Mouse (Mus musculus) heart, adult 2 months (tissue): ENCODE data around the gene Mgmt. TPM values are rescaled to one million over a fixed set of nuclear protein-coding genes. Genes with fewer than 3 reads are reported as not detected.

Source experiments
- DNase-seq, 2 experiments: peaks; one replicate each; pipeline ENCODE4 v3.0.0; 2021
- H3K27ac ChIP-seq: fragments of 200-600 bp; 2 replicates; pipeline ENCODE4 v1.8.1; 2022
- H3K27me3 ChIP-seq: fragments of 200-500 bp; 2 replicates; pipeline ENCODE4 v1.6.1; 2012; ENCODE audit warnings: mild to moderate bottlenecking, low read length, inconsistent platforms, mixed read lengths; ENCODE audit not compliant: control insufficient read depth, insufficient read depth
- H3K36me3 ChIP-seq: fragments of 200-500 bp; 2 replicates; pipeline ENCODE4 v1.6.1; 2012; ENCODE audit warnings: low read length, inconsistent platforms; ENCODE audit not compliant: control insufficient read depth, insufficient read depth
- H3K4me1 ChIP-seq: fragments of 200-500 bp; 2 replicates; pipeline ENCODE4 v1.6.1; 2011; ENCODE audit warnings: low read length; ENCODE audit not compliant: control insufficient read depth, insufficient read depth
- H3K4me3 ChIP-seq: fragments of 200-600 bp; 2 replicates; pipeline ENCODE4 v1.8.1; 2022
- H3K79me2 ChIP-seq: fragments of 200-500 bp; replicated peaks from 2 replicates; pipeline ENCODE4 v1.6.1; 2012; ENCODE audit warnings: mild to moderate bottlenecking, inconsistent platforms, low read length, moderate library complexity, mixed read lengths; ENCODE audit not compliant: control insufficient read depth, insufficient read depth
- H3K9ac ChIP-seq: fragments of 200-500 bp; 2 replicates; pipeline ENCODE4 v1.6.1; 2012; ENCODE audit warnings: low read depth, mild to moderate bottlenecking, control low read depth, inconsistent platforms, low read length, mixed read lengths
- CTCF ChIP-seq: fragments of 200-600 bp; IDR thresholded peaks from 2 replicates; pipeline ENCODE4 v1.8.1; 2022; ENCODE audit warnings: antibody characterized with exemption, mild to moderate bottlenecking, moderate library complexity
- EP300 ChIP-seq: fragments of 200-500 bp; IDR thresholded peaks from 2 replicates; pipeline ENCODE4 v1.6.1; 2011; ENCODE audit warnings: low read depth, low read length, control low read depth; ENCODE audit not compliant: insufficient read depth
- POLR2A ChIP-seq: fragments of 200-500 bp; IDR thresholded peaks from 2 replicates; pipeline ENCODE4 v1.6.1; 2011; ENCODE audit warnings: mild to moderate bottlenecking, low read depth, low read length, control low read depth; ENCODE audit not compliant: insufficient read depth
- WGBS: fragments of 180-500 bp; shearing (Covaris S2); methylation state at CpG from one replicate; pipeline ENCODE4 v1.1.7; 2018; 5-methylcytosine and 5-hydroxymethylcytosine counted together
- intact Hi-C: fragments of 180-260 bp; cut with DNase I; formaldehyde crosslinking; loops from one replicate; pipeline ENCODE4 v1.15.1; 2025
- polyA plus RNA-seq: library from polyadenylated mRNA; depleted of rRNA; stranded (reverse); fragments of >200 nt; gene quantifications from 2 replicates; pipeline ENCODE4 v1.2.3, GENCODE M21; 2012
- total RNA-seq, 2 experiments: library from RNA; stranded (reverse); gene quantifications; 2 replicates each; pipeline ENCODE4 v1.2.3; 2021

The Mgmt gene
- total and polyA plus RNA-seq, 3 experiments: 3.6 to 3.8 (median 3.7) TPM

DNA sequence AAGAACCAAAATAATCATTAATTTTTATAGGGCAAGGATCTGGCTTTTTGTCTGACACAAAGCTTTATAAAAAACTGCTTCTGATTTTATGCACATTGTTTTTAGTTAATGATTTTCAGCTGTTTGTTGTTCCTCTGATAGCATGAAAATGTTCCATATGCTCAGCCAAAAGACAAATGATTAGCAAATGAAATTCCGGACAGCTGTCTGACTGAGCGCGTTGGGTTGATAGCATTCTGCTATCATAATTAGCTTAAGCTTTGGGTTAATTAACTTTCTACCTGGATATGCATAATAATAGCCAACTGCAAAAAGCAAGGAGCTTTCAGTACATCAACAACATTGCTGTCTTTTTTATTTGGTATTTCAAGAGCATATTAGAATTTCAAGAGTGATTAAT, 108.0 kb downstream of the Mgmt start:
- H3K4me1 ChIP-seq: peaks cover 3% of the 10 kb centered on the region
- DNase-seq: no peak
- no peak for TF ChIP-seq CTCF
- no peak for TF ChIP-seq POLR2A
- no peak for TF ChIP-seq EP300
- H3K36me3 ChIP-seq: no peaks in the 10 kb centered on the region
- H3K4me3 ChIP-seq: no peak overlapping the region
- H3K27me3 ChIP-seq: no peaks in the 10 kb centered on the region
- 45% methylated on average over 3 of the region's 3 CpGs for WGBS
- no peak overlapping the region for H3K9ac ChIP-seq
- H3K27ac ChIP-seq: no peak overlapping the region
- intact Hi-C loops: no loop called here
- no peaks in the 10 kb centered on the region for H3K79me2 ChIP-seq

DNA sequence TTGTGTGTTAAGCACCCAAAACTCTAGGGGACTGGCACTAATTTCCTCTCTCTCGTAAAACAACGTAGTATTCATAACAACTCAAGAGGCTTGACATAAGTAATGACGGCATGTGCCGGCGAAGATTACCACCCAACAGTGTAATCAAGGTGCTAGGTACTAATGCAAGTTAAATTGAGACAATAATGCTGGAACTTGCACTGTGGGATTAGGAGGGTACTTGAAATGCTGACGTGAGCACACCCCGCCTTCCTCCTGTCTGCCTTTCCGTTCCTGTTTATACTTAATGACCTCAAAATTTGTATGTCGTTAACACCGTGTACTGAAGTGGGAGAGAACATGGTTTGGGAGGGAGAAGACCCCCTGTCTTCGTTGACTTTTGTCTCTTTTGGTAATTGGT, 110.9 kb downstream of the Mgmt start:
- Histone ChIP-seq H3K79me2 (no peaks in the 10 kb centered on the region), H3K4me1 (peaks cover 5% of the 10 kb centered on the region), H3K9ac (no peak overlapping the region), H3K4me3 (no peak overlapping the region), H3K27ac (no peak overlapping the region), H3K27me3 (no peaks in the 10 kb centered on the region), H3K36me3 (no peaks in the 10 kb centered on the region)
- TF ChIP-seq CTCF (no peak), EP300 (no peak), POLR2A (no peak)
- no peak for DNase-seq
- intact Hi-C loops: no loop called here
- 82% methylated on average over 11 of the region's 11 CpGs for WGBS

DNA sequence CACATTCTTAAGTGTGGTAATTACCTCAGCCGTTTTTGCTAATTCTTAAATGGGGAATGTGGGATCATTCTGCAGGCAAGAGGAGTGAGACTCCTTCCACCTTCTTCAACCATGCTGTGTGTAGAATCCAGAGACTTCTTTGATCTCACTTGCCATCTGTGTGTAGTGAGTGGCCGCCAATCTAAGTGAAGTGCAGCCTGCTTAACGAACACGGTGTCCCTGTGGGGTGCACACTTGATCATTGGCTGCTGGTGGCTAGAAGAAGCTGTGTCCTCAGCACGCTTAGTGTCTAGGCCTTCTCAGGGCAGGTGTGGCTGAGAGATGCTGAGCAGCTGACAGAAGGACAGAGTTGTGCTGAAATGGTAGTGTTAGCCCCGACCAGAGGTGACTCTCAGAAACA, 113.9 kb downstream of the Mgmt start:
- no peaks in the 10 kb centered on the region for H3K79me2 ChIP-seq
- no peak overlapping the region for H3K9ac ChIP-seq
- peaks cover 5% of the 10 kb centered on the region for H3K4me1 ChIP-seq
- H3K4me3 ChIP-seq: no peak overlapping the region
- 87% methylated on average over 6 of the region's 6 CpGs for WGBS
- intact Hi-C loops: no loop called here
- no peak for TF ChIP-seq EP300
- no peak for TF ChIP-seq POLR2A
- TF ChIP-seq CTCF: no peak
- no peak overlapping the region for H3K27ac ChIP-seq
- no peak for DNase-seq
- H3K36me3 ChIP-seq: no peaks in the 10 kb centered on the region
- H3K27me3 ChIP-seq: no peaks in the 10 kb centered on the region

DNA sequence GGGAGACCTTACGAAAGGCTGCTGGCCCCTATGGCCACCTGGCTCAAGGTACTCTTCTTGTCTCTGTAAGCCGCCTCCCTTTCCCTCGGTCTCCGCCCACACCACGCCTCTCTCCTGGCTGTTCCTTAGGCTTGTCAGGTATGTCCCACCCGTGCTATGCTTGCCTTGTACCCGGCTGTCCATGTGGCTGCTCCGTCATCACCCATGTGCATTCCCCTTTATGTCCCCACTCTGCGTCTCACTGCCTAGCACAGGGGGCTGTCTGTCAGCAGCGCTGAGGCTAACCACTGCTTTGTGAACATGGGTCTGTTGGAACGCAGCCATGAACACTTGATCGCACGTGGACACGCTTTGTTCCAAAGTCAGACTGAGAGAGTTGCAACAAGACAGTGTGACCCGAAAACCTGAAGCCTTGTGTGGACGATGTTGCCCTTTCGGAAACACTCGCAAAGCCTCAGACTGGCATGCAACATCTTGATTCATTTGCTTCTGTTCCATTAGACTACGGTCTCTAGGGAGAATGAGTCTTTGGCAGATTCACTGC, 115.4 kb downstream of the Mgmt start:
- Histone ChIP-seq H3K4me3 (no peak overlapping the region), H3K9ac (no peak overlapping the region), H3K4me1 (peaks cover 5% of the 10 kb centered on the region), H3K79me2 (no peaks in the 10 kb centered on the region), H3K27me3 (no peaks in the 10 kb centered on the region), H3K36me3 (no peaks in the 10 kb centered on the region), H3K27ac (no peak overlapping the region)
- WGBS: 73% methylated on average over 19 of the region's 19 CpGs
- TF ChIP-seq POLR2A: no peak
- TF ChIP-seq EP300: no peak
- TF ChIP-seq CTCF: no peak
- intact Hi-C loops: no loop called here
- no peak for DNase-seq

DNA sequence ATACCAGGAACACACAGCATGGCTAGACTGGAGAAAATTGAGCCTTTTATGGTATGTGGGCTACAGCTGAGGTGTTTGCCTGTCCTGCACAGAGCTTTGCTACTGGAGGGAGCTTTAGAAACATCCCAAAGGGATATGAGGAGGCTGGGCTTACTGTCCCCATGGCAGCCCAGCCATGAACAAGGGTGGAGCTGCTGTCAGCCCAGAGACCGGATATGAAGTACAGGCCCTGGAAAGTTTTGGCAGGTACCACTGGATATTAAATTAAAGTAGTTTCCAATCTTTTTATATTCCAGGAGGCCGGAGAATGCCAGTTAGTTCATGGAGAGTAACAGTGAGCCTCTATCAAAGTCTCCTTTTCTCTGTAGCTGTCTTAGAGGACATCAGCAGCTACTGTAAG, 116.0 kb downstream of the Mgmt start:
- WGBS: 35% methylated on average over 2 of the region's 2 CpGs
- TF ChIP-seq POLR2A (no peak), CTCF (no peak), EP300 (no peak)
- H3K79me2 ChIP-seq: no peaks in the 10 kb centered on the region
- H3K9ac ChIP-seq: no peak overlapping the region
- intact Hi-C loops: no loop called here
- no peaks in the 10 kb centered on the region for H3K36me3 ChIP-seq
- no peak overlapping the region for H3K27ac ChIP-seq
- peaks cover 5% of the 10 kb centered on the region for H3K4me1 ChIP-seq
- DNase-seq: peak in 1 of 2 experiments; percentile 23
- H3K4me3 ChIP-seq: no peak overlapping the region
- no peaks in the 10 kb centered on the region for H3K27me3 ChIP-seq

DNA sequence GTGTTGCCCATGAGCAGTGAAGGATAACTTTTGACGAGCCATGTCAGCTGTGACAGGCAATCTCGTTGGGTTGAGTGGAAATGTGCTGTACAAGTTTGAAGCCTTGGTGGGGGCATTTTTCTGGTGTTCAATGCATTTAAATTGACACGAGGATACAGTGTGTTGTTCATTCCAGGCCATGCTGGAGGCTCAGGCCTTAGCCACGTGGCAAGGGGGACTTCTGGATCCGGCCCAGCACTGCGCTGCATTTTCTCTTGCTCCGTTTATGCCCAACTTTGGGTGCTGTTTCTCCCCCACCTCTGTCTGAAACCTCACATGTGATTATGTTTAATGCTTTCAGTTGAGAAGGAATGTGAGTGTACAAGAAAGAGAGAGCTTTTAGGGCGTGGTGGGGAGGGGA, 118.3 kb downstream of the Mgmt start:
- Histone ChIP-seq H3K4me3 (no peak overlapping the region), H3K79me2 (no peaks in the 10 kb centered on the region), H3K9ac (no peak overlapping the region), H3K4me1 (peaks cover 5% of the 10 kb centered on the region), H3K27ac (no peak overlapping the region), H3K27me3 (no peaks in the 10 kb centered on the region), H3K36me3 (no peaks in the 10 kb centered on the region)
- WGBS: 81% methylated on average over 8 of the region's 8 CpGs
- TF ChIP-seq EP300 (no peak), POLR2A (no peak), CTCF (no peak)
- intact Hi-C loops: no loop called here
- no peak for DNase-seq
